Mouse (Mus musculus) heart, postnatal 0 days (tissue): ENCODE data around the gene Nek7.

Experiments used
- CTCF ChIP-seq: IDR thresholded peaks from 2 replicates; pipeline ENCODE4 v1.5.1; 2016; ENCODE audit warnings: antibody characterized with exemption, control low read depth, low read depth
- EP300 ChIP-seq: IDR thresholded peaks from 2 replicates; pipeline ENCODE4 v1.6.1; 2016; ENCODE audit warnings: antibody characterized with exemption, low read depth

DNA sequence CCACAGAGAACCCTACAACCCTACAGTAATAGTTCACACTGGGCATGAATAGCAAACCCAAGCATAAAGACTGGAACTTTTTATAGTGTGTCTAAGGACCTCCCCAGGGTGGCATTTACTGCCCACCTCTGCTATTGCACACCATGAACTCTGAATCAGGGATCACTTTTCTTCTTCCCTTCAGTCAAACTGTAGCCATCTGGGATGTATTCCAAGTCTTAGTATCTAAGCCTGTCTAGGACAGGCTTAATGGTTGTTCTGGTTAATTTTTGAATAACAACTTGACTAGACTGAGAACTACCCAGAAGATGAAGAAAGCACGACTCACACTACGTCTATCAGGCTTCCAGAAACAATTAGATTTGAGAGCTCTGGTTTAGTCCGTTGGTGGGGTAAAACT, 8.5 kb upstream of the Nek7 start:
- TF ChIP-seq CTCF: no peak
- TF ChIP-seq EP300: no peak
